Mouse (Mus musculus) liver, embryonic 15.5 days (tissue): ENCODE measurements around the gene Cldn10. TPM values are rescaled to one million over a fixed set of nuclear protein-coding genes. Genes with fewer than 3 reads are reported as not detected.

Source experiments
- ATAC-seq: fragments of 200-750 bp; cut with Nextera tagmentation; 2 replicates; pipeline ENCODE4 v1.8.0; 2017; ENCODE audit warnings: moderate number of reproducible peaks, mild to moderate bottlenecking, moderate library complexity; ENCODE audit not compliant: insufficient read depth
- H3K27ac ChIP-seq: fragments of 300-500 bp; sonication (generic); replicated peaks from 2 replicates; pipeline ENCODE4 v1.5.1; 2015; ENCODE audit warnings: mild to moderate bottlenecking, inconsistent platforms
- H3K27me3 ChIP-seq: fragments of 300-500 bp; sonication (generic); 2 replicates; pipeline ENCODE4 v1.6.1; 2015; ENCODE audit warnings: mild to moderate bottlenecking, inconsistent platforms
- H3K36me3 ChIP-seq: fragments of 300-500 bp; sonication (generic); replicated peaks from 2 replicates; pipeline ENCODE4 v1.6.1; 2015; ENCODE audit warnings: moderate library complexity, mild to moderate bottlenecking, inconsistent platforms
- H3K4me1 ChIP-seq: fragments of 300-500 bp; sonication (generic); replicated peaks from 2 replicates; pipeline ENCODE4 v1.6.1; 2015; ENCODE audit warnings: inconsistent platforms
- H3K4me2 ChIP-seq: fragments of 300-500 bp; sonication (generic); 2 replicates; pipeline ENCODE4 v1.6.1; 2015; ENCODE audit warnings: moderate library complexity, mild to moderate bottlenecking, inconsistent platforms
- H3K4me3 ChIP-seq: fragments of 300-500 bp; sonication (generic); replicated peaks from 2 replicates; pipeline ENCODE4 v1.5.1; 2015; ENCODE audit warnings: mild to moderate bottlenecking, inconsistent platforms
- H3K9ac ChIP-seq: fragments of 300-500 bp; sonication (generic); 2 replicates; pipeline ENCODE4 v1.6.1; 2015; ENCODE audit warnings: moderate library complexity, mild to moderate bottlenecking, inconsistent platforms
- H3K9me3 ChIP-seq: fragments of 300-500 bp; sonication (generic); replicated peaks from 2 replicates; pipeline ENCODE4 v1.6.1; 2016; ENCODE audit warnings: inconsistent platforms
- WGBS: fragments of 180-500 bp; shearing (Covaris S2); methylation state at CpG from one replicate; pipeline ENCODE4 v1.1.7; 2015; ENCODE audit warnings: mixed read lengths; ENCODE audit not compliant: insufficient replicate concordance; 5-methylcytosine and 5-hydroxymethylcytosine counted together
- polyA plus RNA-seq: library from polyadenylated mRNA; unstranded; fragments of >200 nt; fragmentation: Nextera tagmentation; extraction: Ambion mirVana; gene quantifications from 2 replicates; pipeline ENCODE4 v1.2.1, GENCODE M21; 2015

Cldn10 gene
- polyA plus RNA-seq, 1 experiment from 2014 or later: 0.30 TPM

DNA sequence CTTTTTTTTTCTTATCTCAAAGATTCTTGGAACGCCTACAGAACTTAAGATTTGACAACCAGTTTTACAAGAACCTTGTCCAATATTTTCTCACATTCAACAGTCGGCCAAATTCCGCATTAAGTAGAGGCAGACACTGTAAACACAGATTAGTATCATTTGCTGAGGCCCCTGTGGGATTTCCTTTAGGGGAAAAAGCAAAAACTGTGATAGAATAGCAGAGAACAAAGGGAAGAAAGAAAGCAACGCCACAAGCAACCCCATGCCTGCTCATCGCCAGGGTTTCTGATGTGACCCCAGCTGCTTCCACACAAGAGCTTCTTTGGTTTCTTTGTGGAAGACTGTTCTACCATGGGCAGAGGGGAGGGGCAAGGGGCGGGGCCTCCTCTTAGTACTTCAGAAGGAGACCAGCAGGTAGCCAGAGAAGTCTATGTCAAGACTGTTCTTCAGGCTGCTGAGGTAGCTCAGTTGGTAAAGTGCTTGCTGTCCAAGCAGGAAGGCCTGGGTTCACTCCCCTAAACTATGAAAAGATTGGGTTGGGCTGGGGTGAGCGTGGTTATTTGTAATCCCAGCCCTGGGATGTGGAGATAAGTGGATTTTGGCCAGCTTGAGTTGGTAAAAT lies 39.7 kb downstream of the Cldn10 start:
- WGBS: 46% methylated on average over 7 of the region's 7 CpGs
- no peaks in the 10 kb centered on the region for H3K9me3 ChIP-seq
- H3K4me1 ChIP-seq: no peaks in the 10 kb centered on the region
- ATAC-seq: no peak
- H3K27me3 ChIP-seq: no peaks in the 10 kb centered on the region
- no peak overlapping the region for H3K27ac ChIP-seq
- H3K4me3 ChIP-seq: no peak overlapping the region
- no peak overlapping the region for H3K9ac ChIP-seq
- H3K4me2 ChIP-seq: no peak overlapping the region
- H3K36me3 ChIP-seq: no peaks in the 10 kb centered on the region

GRCm38 (mm10) chr14:118829331-118830095 lies 41.8 kb downstream of the Cldn10 start:
- Histone ChIP-seq H3K36me3 (no peaks in the 10 kb centered on the region), H3K27me3 (no peaks in the 10 kb centered on the region), H3K9ac (no peak overlapping the region), H3K4me3 (no peak overlapping the region), H3K27ac (no peak overlapping the region), H3K4me2 (no peak overlapping the region), H3K4me1 (no peaks in the 10 kb centered on the region), H3K9me3 (no peaks in the 10 kb centered on the region)
- WGBS: 73% methylated on average over 11 of the region's 11 CpGs
- no peak for ATAC-seq

DNA sequence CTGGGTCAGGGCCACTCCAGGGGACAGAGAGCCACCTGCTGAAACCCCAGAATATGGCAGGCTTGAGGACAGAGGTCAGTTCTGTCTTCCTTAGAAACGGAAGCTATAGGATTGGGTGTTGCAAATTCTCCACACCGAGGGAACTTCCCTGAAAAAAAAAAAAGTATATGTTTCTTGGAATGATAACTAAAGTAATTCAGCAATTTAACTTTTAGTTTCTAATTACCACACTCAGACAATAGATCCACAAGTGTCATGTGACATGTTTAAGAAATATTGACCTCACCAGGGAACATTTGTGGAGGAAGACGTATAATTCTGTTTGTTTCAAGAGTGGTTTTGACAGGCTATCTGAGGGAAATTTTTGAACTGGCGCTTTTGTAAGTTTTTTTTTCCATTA lies 43.9 kb downstream of the Cldn10 start:
- no peak overlapping the region for H3K27ac ChIP-seq
- H3K4me1 ChIP-seq: peaks cover 6% of the 10 kb centered on the region
- no peak overlapping the region for H3K4me2 ChIP-seq
- 62% methylated on average over 4 of the region's 4 CpGs for WGBS
- ATAC-seq: no peak
- H3K9ac ChIP-seq: no peak overlapping the region
- no peaks in the 10 kb centered on the region for H3K27me3 ChIP-seq
- H3K4me3 ChIP-seq: no peak overlapping the region
- no peaks in the 10 kb centered on the region for H3K36me3 ChIP-seq
- H3K9me3 ChIP-seq: no peaks in the 10 kb centered on the region

GRCm38 (mm10) chr14:118833241-118833640 lies 45.5 kb downstream of the Cldn10 start:
- Histone ChIP-seq H3K27ac (no peak overlapping the region), H3K4me2 (no peak overlapping the region), H3K36me3 (no peaks in the 10 kb centered on the region), H3K9me3 (no peaks in the 10 kb centered on the region), H3K4me1 (peaks cover 16% of the 10 kb centered on the region), H3K4me3 (no peak overlapping the region), H3K9ac (no peak overlapping the region), H3K27me3 (no peaks in the 10 kb centered on the region)
- no peak for ATAC-seq
- 81% methylated on average over 6 of the region's 6 CpGs for WGBS

GRCm38 (mm10) chr14:118834313-118834712 lies 46.6 kb downstream of the Cldn10 start:
- H3K4me1 ChIP-seq: peaks cover 25% of the 10 kb centered on the region
- 17% methylated on average over 7 of the region's 7 CpGs for WGBS
- no peak overlapping the region for H3K9ac ChIP-seq
- no peaks in the 10 kb centered on the region for H3K27me3 ChIP-seq
- no peak overlapping the region for H3K4me2 ChIP-seq
- no peak overlapping the region for H3K4me3 ChIP-seq
- no peaks in the 10 kb centered on the region for H3K36me3 ChIP-seq
- no peak overlapping the region for H3K27ac ChIP-seq
- ATAC-seq: no peak
- H3K9me3 ChIP-seq: no peaks in the 10 kb centered on the region

- Histone ChIP-seq H3K9ac (no peak overlapping the region), H3K27me3 (no peaks in the 10 kb centered on the region), H3K36me3 (no peaks in the 10 kb centered on the region), H3K4me1 (peaks cover 25% of the 10 kb centered on the region), H3K9me3 (no peaks in the 10 kb centered on the region), H3K4me3 (no peak overlapping the region), H3K27ac (no peak overlapping the region), H3K4me2 (no peak overlapping the region)
- 75% methylated on average over 11 of the region's 11 CpGs for WGBS
- ATAC-seq: no peak
Observed at GRCm38 (mm10) chr14:118836145-118836544, 48.4 kb downstream of the Cldn10 start.

DNA sequence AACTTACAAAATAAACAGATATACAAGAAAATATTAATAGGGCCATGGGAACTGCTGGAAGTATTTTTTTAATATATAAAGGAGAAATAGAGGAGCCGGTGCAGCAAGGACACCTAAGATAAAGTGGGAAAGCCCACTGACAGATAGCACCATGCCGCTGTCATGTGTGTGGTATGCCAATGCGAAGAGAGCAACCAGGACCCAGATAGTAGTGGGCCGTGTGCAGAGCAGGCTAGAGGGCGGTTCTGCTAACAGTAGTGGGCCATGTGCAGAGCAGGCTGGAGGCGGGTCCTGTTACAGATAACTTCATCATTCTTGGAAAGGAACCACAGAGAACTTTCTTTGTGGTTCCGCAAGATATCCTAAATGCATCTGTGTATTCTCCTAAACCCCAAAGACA lies 49.0 kb downstream of the Cldn10 start:
- Histone ChIP-seq H3K9me3 (no peaks in the 10 kb centered on the region), H3K9ac (no peak overlapping the region), H3K4me1 (peaks cover 28% of the 10 kb centered on the region), H3K27ac (no peak overlapping the region), H3K36me3 (no peaks in the 10 kb centered on the region), H3K27me3 (no peaks in the 10 kb centered on the region), H3K4me3 (no peak overlapping the region), H3K4me2 (peak overlapping the region; percentile 18; the same call in 1 of the 2 replicates)
- 27% methylated on average over 7 of the region's 7 CpGs for WGBS
- peak; percentile 91 for ATAC-seq

DNA sequence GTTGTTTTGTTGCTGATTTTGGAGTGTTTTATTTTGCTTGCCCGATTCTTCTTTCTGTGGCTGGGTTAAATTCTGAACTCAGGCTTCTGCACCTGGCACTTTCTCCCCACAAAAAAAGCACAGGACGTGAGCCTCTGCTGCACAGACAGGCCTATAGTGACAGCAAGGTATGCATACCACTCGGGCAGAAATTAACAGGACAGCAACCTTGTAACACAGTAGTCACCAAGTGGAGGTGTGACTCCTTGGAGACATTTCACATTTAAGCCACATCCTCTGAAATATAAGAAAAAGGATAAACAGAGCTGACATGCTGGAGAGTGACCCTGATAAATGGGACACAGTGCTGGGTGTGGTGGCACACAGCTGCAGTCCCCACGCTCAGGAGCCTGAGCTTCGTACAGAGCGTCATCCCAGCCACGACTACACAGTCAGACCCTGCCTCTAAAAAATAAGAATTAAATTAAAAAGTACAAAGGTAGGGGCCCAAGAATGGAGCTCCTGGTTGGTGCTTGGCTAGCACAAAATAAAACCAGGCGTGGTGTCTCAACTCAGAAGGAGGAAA lies 50.9 kb downstream of the Cldn10 start:
- Histone ChIP-seq H3K9ac (no peak overlapping the region), H3K27ac (no peak overlapping the region), H3K4me3 (no peak overlapping the region), H3K36me3 (no peaks in the 10 kb centered on the region), H3K27me3 (no peaks in the 10 kb centered on the region), H3K4me1 (peaks cover 32% of the 10 kb centered on the region), H3K9me3 (no peaks in the 10 kb centered on the region), H3K4me2 (no peak overlapping the region)
- WGBS: 56% methylated on average over 8 of the region's 8 CpGs
- ATAC-seq: no peak

DNA sequence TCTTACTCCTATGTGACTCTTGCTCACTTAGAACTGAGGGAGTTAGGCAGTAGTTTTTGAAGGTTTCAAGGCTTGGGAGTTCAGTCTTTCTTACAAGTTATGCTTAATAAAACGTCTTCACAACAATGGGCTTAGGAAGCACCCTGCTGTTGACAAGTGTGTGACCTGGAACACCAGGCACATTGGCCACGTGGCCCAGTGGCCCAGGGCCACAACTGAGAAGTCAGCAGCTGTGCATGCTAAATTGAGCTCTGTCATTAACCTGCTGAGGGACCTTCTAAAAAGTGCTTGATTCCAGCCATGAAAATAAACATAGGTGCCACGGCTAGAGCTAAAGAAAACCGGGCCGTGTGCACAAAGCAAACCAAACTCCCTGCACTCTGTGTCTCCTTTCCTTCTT lies 51.7 kb downstream of the Cldn10 start:
- no peaks in the 10 kb centered on the region for H3K36me3 ChIP-seq
- H3K4me2 ChIP-seq: no peak overlapping the region
- peaks cover 3% of the 10 kb centered on the region; the same call in 1 of the 2 replicates for H3K27me3 ChIP-seq
- no peak overlapping the region for H3K4me3 ChIP-seq
- peaks cover 32% of the 10 kb centered on the region for H3K4me1 ChIP-seq
- 60% methylated on average over 5 of the region's 5 CpGs for WGBS
- no peaks in the 10 kb centered on the region for H3K9me3 ChIP-seq
- no peak overlapping the region for H3K27ac ChIP-seq
- ATAC-seq: no peak
- no peak overlapping the region for H3K9ac ChIP-seq

GRCm38 (mm10) chr14:118840027-118840426 lies 52.3 kb downstream of the Cldn10 start:
- 86% methylated on average over 1 of the region's 1 CpGs for WGBS

DNA sequence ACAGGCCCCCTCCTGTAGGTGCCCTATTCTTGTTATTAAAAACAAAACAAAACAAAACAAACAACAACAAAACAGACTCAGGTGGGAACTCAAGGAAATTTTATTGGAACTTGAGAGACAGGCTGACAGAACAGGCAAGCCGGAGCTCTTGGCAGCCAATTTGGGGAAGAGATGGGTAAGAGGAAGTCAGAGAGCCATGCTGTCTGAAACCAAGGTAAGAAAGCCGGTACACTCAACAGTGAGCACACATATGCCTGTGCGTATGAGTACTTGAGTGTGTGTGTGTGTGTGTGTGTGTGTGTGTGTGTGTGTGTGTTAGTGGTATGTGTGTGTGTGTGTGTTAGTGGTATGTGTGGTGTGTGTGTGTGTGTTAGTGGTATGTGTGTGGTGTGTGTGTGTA lies 54.6 kb downstream of the Cldn10 start:
- WGBS: 49% methylated on average over 3 of the region's 3 CpGs
- Histone ChIP-seq H3K4me2 (no peak overlapping the region), H3K4me1 (peaks cover 19% of the 10 kb centered on the region), H3K36me3 (no peaks in the 10 kb centered on the region), H3K27ac (no peak overlapping the region), H3K4me3 (no peak overlapping the region), H3K9ac (no peak overlapping the region), H3K9me3 (no peaks in the 10 kb centered on the region), H3K27me3 (peaks cover 14% of the 10 kb centered on the region; the same call in 1 of the 2 replicates)
- ATAC-seq: no peak

More at GRCm38 (mm10) chr14:118840027-118840426, 52.3 kb downstream of the Cldn10 start:
- Histone ChIP-seq H3K4me1 (peaks cover 32% of the 10 kb centered on the region), H3K9me3 (no peaks in the 10 kb centered on the region), H3K36me3 (no peaks in the 10 kb centered on the region), H3K9ac (no peak overlapping the region), H3K4me3 (no peak overlapping the region), H3K27me3 (peaks cover 3% of the 10 kb centered on the region; the same call in 1 of the 2 replicates), H3K27ac (no peak overlapping the region), H3K4me2 (no peak overlapping the region)
- ATAC-seq: no peak; the same call in 1 of the 2 replicates
